Mouse (Mus musculus) cerebellum, adult 18-20 months (tissue): ENCODE results near the gene Nat10.

Source experiments
- DNase-seq, 2 experiments: peaks; one replicate each; pipeline ENCODE4 v3.0.0; 2021

The Nat10 gene

DNA sequence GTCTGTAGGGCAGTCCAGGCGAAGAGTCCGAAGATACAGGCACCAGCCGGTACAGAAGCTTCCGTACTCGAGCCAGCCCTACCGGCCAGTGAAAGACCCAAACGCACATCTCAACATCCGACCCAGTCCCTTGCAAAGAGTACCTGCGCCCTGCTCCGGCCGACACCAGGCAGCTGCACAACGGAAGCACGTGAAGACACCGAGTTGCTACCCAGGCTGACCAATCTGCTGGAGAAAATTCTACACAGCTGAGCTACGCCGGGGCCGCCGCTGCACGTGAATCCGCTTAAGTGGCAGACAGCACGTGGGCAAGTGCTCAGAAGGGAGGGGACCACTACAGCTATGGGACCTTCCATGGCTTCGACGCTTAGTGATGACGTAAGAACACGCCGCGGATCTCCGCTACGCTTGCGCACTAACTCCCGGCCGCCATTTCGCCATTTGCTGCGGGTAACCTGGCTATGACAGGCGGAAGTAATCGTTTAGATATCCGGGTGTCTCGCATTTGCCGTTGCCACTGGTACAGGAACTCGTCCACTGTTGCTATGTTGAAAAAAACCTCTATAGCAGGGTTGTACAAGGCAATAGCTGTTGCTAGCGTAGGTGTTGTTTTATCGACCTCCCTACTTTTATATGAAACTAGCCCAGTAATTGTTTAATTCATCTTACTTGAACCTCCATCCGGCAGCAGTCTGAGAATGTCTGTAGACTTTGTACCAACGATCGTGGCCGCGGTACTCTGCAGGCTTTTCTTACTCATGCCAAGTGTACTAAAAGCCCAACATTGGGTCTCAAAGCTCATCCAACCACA is at the start of gene Nat10:
TSS of gene Nat10 (minus strand) at position 365 of the 811 bp plus-strand sequence.
- peak; percentile 95 to 99 for DNase-seq

- no peak for DNase-seq
Measured at GRCm38 (mm10) chr2:103810412-103810811, 49.3 kb upstream of the Nat10 start.

DNA sequence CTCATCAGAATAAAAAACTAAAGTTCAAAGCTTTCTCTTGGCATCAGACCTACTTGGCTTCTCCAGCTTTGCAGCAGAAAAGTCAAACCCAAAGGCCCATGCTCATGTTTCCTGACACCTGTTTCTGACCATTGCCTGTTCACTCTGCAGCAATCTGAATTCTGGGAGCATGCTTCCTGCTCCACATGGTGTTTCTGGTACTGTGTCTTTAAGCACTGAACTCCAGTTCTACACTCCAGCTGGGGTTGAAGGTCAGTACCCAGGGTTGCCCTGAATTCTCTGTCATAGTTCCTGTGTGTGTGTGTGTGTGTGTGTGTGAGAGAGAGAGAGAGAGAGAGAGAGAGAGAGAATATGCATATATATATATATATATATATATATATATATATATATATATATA is 47.4 kb upstream of the Nat10 start:
- no peak for DNase-seq

GRCm38 (mm10) chr2:103803770-103804530 is 42.9 kb upstream of the Nat10 start:
- DNase-seq, result no peak

DNA sequence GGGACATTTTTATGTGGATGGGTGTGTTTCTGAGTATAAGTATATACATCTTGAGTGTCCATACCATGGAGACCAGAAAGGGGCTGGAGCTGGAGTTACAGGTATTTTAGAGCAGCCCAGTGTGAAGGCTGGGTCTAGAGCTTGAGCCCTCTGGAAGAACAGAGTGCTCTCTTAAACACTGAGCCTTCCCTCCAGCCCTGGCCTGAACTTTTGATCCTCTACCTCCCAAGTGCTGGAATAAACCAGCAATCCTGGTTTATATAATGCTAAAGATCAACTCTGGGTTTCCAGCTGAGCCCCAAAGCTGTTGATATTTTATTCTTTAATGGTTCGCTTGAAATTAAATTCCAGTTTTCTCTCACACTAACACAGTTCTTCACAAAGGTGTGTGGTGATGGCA is 41.4 kb upstream of the Nat10 start:
- DNase-seq, result no peak

DNA sequence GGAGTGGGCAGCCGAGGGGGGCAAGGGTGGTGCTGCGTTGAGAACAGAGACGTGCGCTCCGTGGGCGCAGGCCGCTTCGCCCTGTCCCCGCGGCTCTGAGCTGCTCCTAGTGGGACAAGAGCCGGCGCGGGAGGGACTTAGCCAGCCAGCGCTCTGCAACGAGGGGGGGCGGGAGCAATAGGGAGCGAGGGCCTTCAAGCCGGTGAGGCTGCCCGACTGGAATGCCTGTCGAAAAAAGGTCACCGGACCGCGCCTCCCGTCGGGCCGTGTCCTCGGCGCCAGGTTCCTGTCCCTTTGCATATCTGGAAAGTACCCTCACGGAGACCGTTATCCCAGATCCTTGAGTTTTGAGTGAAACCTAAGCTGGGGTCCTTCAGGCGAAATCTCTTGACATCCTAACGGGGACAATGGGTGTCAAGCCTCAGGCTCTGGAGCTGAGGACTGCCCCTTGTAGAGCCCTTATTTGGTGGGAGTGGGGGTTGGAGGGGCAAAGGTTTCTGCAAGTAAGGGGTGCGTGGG is 36.5 kb upstream of the Nat10 start, which contains the start of gene Caprin1:
TSS of gene Caprin1 (minus strand) at position 159 of the 519 bp plus-strand sequence.
- DNase-seq, result peak; percentile 95

DNA sequence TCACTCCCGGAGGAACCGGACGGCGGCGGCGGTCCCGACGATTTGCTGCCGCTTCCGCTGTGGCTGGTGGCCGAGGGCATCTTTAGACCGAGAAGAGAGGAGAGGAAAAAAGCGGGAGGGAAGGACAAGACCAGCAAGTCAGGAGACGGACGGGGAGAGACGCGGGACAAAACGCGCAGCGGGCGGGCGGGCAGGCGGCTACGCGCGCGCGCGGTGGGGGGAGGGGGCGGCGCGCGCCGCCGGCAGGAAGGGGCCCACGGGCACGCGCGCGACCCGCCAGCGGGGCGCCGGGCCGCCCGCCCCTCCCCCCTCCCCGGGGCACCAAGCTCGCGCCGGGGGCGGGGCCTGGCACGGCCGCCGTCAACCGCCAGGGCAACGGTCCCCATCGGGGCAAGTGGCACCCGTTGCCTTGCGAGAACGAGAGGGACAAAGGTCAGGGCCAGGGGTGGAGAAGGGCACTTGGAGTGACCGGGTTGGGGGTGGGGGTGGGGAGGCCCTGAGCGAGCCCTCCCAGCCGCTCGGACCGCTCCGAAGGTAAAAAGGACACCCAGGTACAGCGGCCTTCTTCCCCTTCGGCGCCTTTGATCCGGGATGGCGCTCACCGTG is 35.9 kb upstream of the Nat10 start:
- DNase-seq, result peak; percentile 71 to 84

DNA sequence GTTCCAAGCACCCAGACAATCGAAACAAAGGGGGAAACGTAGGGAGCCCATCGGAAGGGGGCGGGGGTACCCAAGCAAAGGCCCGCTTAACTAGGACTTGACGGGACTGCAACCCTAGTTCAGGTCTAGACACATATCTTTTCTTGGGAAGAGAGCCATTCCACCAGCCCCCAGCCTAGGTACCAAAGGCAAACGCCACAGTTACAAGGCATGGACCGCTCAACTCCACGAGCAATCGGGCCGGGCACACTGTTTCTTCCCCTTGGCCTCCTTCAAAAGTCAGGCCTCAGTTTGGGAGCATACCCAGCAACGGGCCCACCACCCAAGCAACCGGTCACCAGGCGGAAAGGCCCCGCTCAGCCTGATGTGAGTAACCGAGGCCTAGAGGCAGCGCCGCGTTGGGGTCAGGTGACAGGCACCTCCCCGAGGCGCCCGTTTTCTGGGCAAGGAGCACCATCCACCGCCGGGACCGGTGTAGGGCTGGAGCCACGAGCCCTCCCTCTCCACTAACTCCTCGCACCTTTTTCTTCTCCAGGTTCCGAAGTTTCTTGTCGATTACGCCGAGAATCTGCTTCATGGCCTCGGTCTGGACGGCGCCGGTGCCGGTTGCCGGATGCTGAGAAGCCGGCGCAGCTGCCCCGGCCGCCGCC is 35.3 kb upstream of the Nat10 start:
- DNase-seq, result peak; percentile 60 to 65

DNA sequence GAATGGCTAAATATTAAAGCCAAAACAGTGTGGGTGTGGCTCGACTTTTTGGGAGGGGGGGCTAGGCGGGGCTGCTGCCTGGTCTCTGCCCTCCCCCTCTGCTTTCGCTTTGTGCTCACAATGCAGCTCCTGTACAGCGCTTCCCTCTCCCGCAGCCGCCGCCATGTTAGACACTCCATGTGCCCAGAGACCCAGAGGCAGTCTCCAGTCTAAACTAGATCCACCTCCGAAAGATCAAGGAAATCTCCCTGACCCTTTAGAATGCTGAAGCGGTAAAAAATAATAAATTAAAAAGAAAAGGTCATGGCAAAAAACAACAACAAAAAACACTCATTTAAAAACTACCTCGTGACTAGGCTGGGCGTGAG is 34.8 kb upstream of the Nat10 start:
- DNase-seq, result peak; percentile 48 to 56

DNA sequence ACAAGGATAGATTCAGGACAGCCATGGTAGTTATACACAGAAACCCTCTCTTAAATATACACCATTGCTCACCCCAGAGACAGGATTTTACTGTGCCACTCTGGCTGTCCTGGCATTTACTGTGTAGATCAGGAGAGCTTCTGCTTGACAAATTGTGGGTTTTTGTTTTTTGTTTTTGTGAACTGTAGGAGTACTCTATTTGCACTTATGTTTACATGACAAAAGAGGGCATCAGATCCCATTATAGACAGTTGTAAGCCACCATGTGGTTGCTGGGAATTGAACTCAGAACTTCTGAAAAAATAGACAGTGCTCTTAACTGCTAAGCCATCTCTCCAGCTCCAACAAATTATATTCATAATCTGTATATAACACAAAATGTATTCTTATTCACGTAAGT is 30.9 kb upstream of the Nat10 start:
- no peak for DNase-seq

DNA sequence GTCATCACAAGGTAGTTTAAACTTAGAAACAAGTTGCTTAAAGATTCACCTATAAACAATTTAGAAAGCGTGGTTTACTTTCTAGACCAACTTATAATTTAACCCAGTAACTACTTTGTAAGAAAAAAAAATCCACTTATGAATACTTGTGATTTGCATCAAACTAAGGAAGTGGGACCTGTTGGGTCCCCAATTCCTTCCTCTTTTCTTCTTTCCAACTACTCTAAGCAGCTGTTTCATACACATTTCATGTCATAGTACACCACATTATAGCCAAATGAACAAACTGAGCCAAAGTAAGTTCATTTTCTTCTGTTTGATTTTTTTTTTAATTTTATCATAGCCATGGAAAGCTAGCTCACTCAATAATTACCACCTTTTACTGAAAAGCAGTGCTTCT is 24.7 kb upstream of the Nat10 start:
- no peak for DNase-seq

DNA sequence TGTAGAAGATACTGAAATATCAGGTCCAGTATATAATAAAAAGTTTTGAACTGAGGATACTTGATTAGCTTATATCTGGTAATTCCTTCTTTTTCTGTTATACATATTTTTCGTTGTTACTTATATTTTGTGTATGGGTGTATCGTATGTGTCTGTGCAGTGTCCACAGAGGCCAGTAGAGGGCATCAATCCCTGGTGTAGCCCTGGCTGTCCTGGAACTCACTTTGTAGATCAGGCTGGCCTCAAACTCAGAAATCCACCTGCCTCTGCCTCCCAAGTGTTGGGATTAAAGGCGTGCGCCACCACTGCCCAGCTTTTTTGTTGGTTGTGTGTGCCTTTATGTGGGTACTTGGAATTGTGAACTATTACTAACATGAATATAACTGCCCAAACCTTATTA is 23.6 kb upstream of the Nat10 start:
- no peak for DNase-seq

DNA sequence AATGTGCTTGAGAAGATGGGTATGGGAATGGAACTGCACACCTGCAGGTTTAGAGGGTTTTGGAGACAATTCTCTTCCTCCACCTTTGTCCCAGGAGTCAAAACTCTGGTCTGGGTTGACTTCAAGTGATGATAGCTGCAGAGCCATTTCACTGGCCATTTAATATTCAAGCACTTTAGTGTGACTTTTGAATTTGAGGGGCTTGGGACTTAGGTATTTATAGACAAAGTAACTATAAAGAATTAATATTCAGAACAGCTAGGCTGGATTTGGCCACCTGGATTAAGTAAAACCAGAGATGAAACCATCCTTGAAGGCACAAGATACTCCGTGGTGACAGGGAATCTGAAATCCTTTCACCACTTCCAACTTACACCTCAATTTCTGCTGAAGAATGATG is 1.4 kb upstream of the Nat10 start:
- DNase-seq, result no peak

GRCm38 (mm10) chr2:103761993-103762392 is 923 bp upstream of the Nat10 start:
- no peak for DNase-seq

- peak in 1 of 2 experiments; percentile 10 for DNase-seq
Measured at GRCm38 (mm10) chr2:103760421-103760820, 649 bp downstream of the Nat10 start.

DNA sequence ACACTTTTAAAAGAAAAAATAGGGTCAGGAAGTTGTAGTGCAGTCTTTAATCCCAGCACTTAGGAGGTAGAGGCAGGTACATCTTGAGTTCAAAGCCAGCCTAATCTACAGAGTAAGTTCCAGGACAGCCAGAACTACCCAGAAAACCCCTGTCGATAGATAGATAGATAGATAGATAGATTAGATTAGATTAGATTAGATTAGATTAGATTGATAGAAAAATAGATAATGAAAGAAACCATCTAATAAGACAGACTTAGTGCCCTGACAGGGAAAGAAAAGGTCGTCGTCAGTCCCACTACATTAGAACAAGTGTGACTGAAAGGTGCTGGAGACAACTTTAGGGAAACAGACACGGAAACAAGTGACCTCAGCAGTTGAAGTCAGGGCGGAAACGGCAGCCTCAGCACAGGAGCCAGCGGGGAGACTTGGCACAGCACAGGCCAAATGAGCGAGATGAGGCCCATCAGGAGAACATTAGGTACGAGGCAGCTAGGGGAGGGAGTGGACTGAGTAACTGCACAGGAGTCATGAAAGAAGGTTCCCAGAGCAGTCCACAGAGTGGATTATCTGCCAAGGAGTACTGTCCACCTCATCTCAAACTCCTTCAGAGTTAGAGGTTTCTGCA is 5.5 kb downstream of the Nat10 start:
- no peak for DNase-seq

GRCm38 (mm10) chr2:103754614-103755013 is 6.5 kb downstream of the Nat10 start:
- DNase-seq, result no peak

DNA sequence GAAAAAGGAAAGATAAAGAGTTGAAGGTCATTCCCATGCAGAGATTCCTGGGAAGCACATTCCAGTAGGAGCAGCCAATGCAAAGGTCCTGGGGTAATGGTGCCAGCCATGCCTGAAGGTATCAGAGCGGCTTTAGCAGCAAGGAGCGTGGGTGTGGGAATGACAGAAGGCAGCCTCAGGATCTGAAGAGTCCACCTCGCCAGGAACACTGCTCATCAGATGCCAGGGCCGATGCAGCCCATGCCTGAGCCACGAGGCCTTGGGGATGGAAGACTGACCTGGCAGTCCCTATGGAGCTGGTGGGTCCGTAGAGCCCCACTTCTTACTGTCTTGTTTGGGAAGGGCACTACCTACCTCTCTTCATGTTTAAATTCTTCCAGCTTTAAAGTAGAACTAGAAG is 9.3 kb downstream of the Nat10 start:
- no peak for DNase-seq

DNA sequence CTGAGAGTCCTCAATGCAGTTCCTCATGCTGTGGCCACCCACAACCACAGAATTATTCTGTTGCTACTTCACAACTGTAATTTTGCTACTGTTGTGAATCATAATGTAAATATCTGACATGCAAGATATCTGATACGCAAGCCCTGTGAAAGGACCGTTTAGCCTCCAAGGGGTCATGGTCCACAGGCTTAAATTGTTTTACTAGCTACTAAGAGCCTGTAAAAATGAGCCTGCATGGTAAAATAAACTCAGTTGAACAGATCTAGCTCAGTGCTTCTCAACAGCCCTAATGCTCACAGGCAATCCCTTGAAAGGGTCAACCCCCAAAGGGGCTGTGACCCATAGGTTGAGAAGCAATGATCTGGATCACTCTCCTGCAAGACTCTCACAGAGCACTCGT is 12.0 kb downstream of the Nat10 start:
- no peak for DNase-seq

GRCm38 (mm10) chr2:103747891-103748290 is 13.2 kb downstream of the Nat10 start:
- DNase-seq, result no peak

DNA sequence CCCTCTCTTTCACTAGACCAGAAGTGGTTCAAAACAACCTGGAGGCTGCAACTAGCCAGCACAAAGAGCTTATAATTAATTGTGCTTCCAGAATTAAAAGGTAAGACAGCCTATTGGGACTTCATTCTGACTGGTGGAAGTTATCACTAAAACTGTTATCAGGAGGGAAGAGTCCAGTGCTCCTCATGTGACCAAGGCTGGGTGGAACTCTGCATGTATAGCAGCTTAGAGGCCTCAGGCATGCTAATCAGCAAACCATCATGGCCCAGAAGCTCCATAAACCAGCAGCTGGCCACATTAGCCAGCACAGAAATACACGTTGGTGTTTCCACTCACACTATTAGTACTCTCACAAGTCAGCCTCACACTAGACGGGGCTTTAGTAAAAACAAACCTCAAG is 14.3 kb downstream of the Nat10 start:
- no peak for DNase-seq

GRCm38 (mm10) chr2:103746096-103746495 is 15.0 kb downstream of the Nat10 start:
- DNase-seq, result no peak

GRCm38 (mm10) chr2:103745481-103745880 is 15.6 kb downstream of the Nat10 start:
- peak in 1 of 2 experiments; percentile 14 for DNase-seq
